Mouse (Mus musculus) olfactory bulb, adult 2 months (tissue): ENCODE data around the gene Ttc9b. TPM values are rescaled to one million over a fixed set of nuclear protein-coding genes. Genes with fewer than 3 reads are reported as not detected.
A peak's percentile ranks its signal among the peaks of the same experiment; 100 is the strongest.
"Not testable (repeated sequence)": the region's sequence is repeated elsewhere in the genome, so short reads cannot be mapped to it uniquely, and the experiment has no call there.

Source experiments
- H3K27ac ChIP-seq: fragments of 200-500 bp; 2 replicates; pipeline ENCODE4 v1.5.1; 2012; ENCODE audit warnings: low read depth, low read length; ENCODE audit not compliant: insufficient read depth
- H3K4me1 ChIP-seq: fragments of 200-500 bp; 2 replicates; pipeline ENCODE4 v1.6.1; 2012; ENCODE audit warnings: low read length; ENCODE audit not compliant: control insufficient read depth, insufficient read depth
- H3K4me3 ChIP-seq: fragments of 200-500 bp; 2 replicates; pipeline ENCODE4 v1.5.1; 2012; ENCODE audit warnings: mild to moderate bottlenecking, low read depth, low read length, moderate library complexity; ENCODE audit not compliant: insufficient read depth
- CTCF ChIP-seq: fragments of 200-500 bp; IDR thresholded peaks from 2 replicates; pipeline ENCODE4 v1.5.1; 2012; ENCODE audit warnings: low read depth, mild to moderate bottlenecking, low read length, moderate library complexity; ENCODE audit not compliant: insufficient read depth
- POLR2A ChIP-seq: fragments of 200-500 bp; IDR thresholded peaks from 2 replicates; pipeline ENCODE4 v1.6.1; 2012; ENCODE audit warnings: mild to moderate bottlenecking, low read depth, low read length, moderate library complexity; ENCODE audit not compliant: insufficient read depth
- WGBS: fragments of 180-500 bp; shearing (Covaris S2); methylation state at CpG from one replicate; pipeline ENCODE4 v1.1.7; 2018; 5-methylcytosine and 5-hydroxymethylcytosine counted together
- polyA plus RNA-seq: library from polyadenylated mRNA; stranded (reverse); fragments of >200 nt; gene quantifications from 2 replicates; pipeline ENCODE4 v1.2.4, GENCODE M21; 2012; ENCODE audit warnings: low replicate concordance; ENCODE audit not compliant: missing spikeins, insufficient read depth, insufficient read length

The Ttc9b gene
- polyA plus RNA-seq, 1 experiment = not detected

- TF ChIP-seq CTCF (no peak), POLR2A (no peak)
- Histone ChIP-seq H3K4me3 (no peak overlapping the region), H3K4me1 (no peaks in the 10 kb centered on the region), H3K27ac (no peak overlapping the region)
- WGBS = 98% methylated on average over 4 of the region's 4 CpGs
These were observed 22.3 kb upstream of the Ttc9b start for GRCm38 (mm10) chr7:27631439-27631838.

GRCm38 (mm10) chr7:27633166-27633565, 20.5 kb upstream of the Ttc9b start:
- H3K4me3 ChIP-seq = no peak overlapping the region
- no peaks in the 10 kb centered on the region for H3K4me1 ChIP-seq
- WGBS = 89% methylated on average over 6 of the region's 6 CpGs
- TF ChIP-seq POLR2A (no peak), CTCF (no peak)
- no peak overlapping the region for H3K27ac ChIP-seq

- 97% methylated on average over 6 of the region's 6 CpGs for WGBS
- H3K4me1 ChIP-seq = no peaks in the 10 kb centered on the region
- no peak overlapping the region for H3K4me3 ChIP-seq
- TF ChIP-seq POLR2A (no peak), CTCF (no peak)
- no peak overlapping the region for H3K27ac ChIP-seq
These were observed 19.0 kb upstream of the Ttc9b start for GRCm38 (mm10) chr7:27634691-27635090.

- H3K4me3 ChIP-seq, H3K4me1 ChIP-seq, H3K27ac ChIP-seq: not testable (repeated sequence)
- 93% methylated on average over 2 of the region's 2 CpGs for WGBS
These were observed 18.6 kb upstream of the Ttc9b start for GRCm38 (mm10) chr7:27635094-27635493.

GRCm38 (mm10) chr7:27644471-27644870, 9.2 kb upstream of the Ttc9b start:
- Histone ChIP-seq H3K27ac (no peak overlapping the region), H3K4me3 (no peak overlapping the region), H3K4me1 (no peaks in the 10 kb centered on the region)
- WGBS = 76% methylated on average over 1 of the region's 1 CpGs
- TF ChIP-seq CTCF (no peak), POLR2A (no peak)

GRCm38 (mm10) chr7:27646516-27646915, 7.2 kb upstream of the Ttc9b start:
- Histone ChIP-seq H3K4me1 (no peaks in the 10 kb centered on the region), H3K27ac (no peak overlapping the region), H3K4me3 (no peak overlapping the region)
- TF ChIP-seq CTCF = no peak
- no peak for TF ChIP-seq POLR2A
- WGBS = 89% methylated on average over 7 of the region's 7 CpGs

GRCm38 (mm10) chr7:27647281-27648002, 6.3 kb upstream of the Ttc9b start:
- TF ChIP-seq CTCF = no peak
- WGBS = 79% methylated on average over 6 of the region's 6 CpGs
- no peak overlapping the region for H3K27ac ChIP-seq
- no peaks in the 10 kb centered on the region for H3K4me1 ChIP-seq
- no peak overlapping the region for H3K4me3 ChIP-seq

- Histone ChIP-seq H3K4me1 (peaks cover 1% of the 10 kb centered on the region), H3K4me3 (no peak overlapping the region), H3K27ac (no peak overlapping the region)
- WGBS = 93% methylated on average over 11 of the region's 11 CpGs
- TF ChIP-seq POLR2A = no peak
- TF ChIP-seq CTCF = no peak
These were observed 4.0 kb upstream of the Ttc9b start for GRCm38 (mm10) chr7:27649723-27650122.

GRCm38 (mm10) chr7:27650949-27651348, 2.8 kb upstream of the Ttc9b start:
- peaks cover 13% of the 10 kb centered on the region for H3K4me1 ChIP-seq
- no peak overlapping the region for H3K27ac ChIP-seq
- WGBS = 8% methylated on average over 10 of the region's 10 CpGs
- H3K4me3 ChIP-seq = no peak overlapping the region
- TF ChIP-seq POLR2A (no peak), CTCF (peak; percentile 37; the same call in 1 of the 2 replicates)

- TF ChIP-seq POLR2A (no peak), CTCF (peak; percentile 39; the same call in 1 of the 2 replicates)
- Histone ChIP-seq H3K4me3 (peak overlapping the region; percentile 81), H3K4me1 (peaks cover 36% of the 10 kb centered on the region), H3K27ac (no peak overlapping the region)
- WGBS = 55% methylated on average over 20 of the region's 20 CpGs
These were observed 1.0 kb downstream of the Ttc9b start for GRCm38 (mm10) chr7:27654607-27655276.
